Mouse (Mus musculus): ENCODE results near the gene Gstm6. TPM values are rescaled to one million over a fixed set of nuclear protein-coding genes. Genes with fewer than 3 reads are reported as not detected.
"Not testable (repeated sequence)": the region's sequence is repeated elsewhere in the genome, so short reads cannot be mapped to it uniquely, and the experiment has no call there.

Gstm6 gene
- total RNA-seq, 2 experiments from 2014 or later: 16.6 to 19.5 TPM

DNA sequence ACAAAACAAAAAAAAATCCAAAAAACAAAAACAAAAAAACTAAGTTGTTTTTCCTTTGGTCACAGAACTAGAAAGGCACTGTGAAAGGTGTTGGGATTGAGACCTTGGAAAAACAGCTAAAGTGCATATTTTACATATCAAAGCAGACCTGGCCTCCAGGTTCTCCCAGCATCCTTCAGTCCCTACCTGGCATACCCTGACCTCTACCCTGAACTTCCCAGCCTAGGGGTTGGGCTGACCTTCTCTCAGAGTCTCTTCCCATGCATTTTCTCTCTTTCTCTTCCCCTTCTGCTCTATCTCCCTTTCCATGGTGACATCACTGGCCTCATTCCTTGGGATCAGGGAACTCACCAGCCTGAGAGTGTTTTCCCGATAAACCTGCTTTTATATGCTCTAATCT lies 22.0 kb upstream of the Gstm6 start:
- TF ChIP-seq CTCF (conservative IDR thresholded peaks at IDR 0.05): no peak
- Histone ChIP-seq H3K27ac (no peak overlapping the region), H3K4me3 (no peak overlapping the region)
- DNase-seq (ENCODE audit: low spot score in 2 of 2): no peak

GRCm38 (mm10) chr3:107964656-107965308 lies 21.2 kb upstream of the Gstm6 start:
- DNase-seq (ENCODE audit: low spot score in 2 of 2): no peak
- no peak for TF ChIP-seq CTCF (conservative IDR thresholded peaks at IDR 0.05)
- Histone ChIP-seq H3K4me3 (no peak overlapping the region), H3K27ac (no peak overlapping the region)

DNA sequence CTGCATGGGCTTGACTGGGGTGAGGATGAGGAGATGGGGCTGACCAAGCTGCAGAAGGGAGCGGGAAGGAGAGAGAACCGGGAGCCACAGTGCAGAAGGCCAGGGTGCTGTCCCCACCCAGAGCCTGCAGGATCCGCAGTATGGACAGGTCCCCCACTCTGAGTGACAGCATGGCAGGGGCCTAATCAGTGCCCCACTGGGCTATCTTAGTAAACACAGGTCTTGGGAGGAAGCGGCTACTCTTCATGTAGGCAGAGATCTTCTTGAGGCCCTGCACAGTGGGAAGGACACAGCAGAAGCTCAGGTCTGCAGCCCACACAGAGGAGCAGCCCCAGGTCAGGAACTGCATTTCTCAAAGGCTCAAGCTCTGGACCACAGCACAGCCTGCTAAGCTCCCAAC lies 20.5 kb upstream of the Gstm6 start:
- no peak overlapping the region for H3K4me3 ChIP-seq
- DNase-seq (ENCODE audit: low spot score in 2 of 2): no peak
- H3K27ac ChIP-seq: no peak overlapping the region
- no peak for TF ChIP-seq CTCF (conservative IDR thresholded peaks at IDR 0.05)

GRCm38 (mm10) chr3:107955260-107955659 lies 11.7 kb upstream of the Gstm6 start:
- DNase-seq (ENCODE audit: low spot score in 2 of 2); H3K27ac ChIP-seq; H3K4me3 ChIP-seq: not testable (repeated sequence)

DNA sequence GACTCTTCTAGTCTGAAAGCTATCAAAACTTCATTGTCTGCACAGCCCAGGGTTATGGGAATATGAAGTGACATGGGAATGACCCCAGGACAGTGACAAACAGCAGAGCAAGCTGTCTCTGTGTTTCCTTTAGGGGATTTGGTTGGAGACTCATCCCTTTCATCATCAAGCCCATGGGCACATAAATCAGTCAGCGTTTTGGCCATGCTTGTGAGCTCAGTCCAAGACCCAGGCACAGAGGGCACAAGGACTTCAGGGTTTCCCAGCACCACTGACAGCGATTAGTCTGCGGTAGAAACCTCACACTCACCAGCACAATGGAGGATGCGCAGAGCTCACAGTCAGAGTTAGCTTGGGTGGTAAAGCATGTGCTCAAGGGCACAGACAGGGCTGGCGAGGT lies 10.4 kb upstream of the Gstm6 start:
- no peak overlapping the region for H3K4me3 ChIP-seq
- peak overlapping the region; percentile 46; the same call in 1 of the 2 replicates for H3K27ac ChIP-seq
- no peak for DNase-seq (ENCODE audit: low spot score in 2 of 2)
- no peak for TF ChIP-seq CTCF (conservative IDR thresholded peaks at IDR 0.05)

DNA sequence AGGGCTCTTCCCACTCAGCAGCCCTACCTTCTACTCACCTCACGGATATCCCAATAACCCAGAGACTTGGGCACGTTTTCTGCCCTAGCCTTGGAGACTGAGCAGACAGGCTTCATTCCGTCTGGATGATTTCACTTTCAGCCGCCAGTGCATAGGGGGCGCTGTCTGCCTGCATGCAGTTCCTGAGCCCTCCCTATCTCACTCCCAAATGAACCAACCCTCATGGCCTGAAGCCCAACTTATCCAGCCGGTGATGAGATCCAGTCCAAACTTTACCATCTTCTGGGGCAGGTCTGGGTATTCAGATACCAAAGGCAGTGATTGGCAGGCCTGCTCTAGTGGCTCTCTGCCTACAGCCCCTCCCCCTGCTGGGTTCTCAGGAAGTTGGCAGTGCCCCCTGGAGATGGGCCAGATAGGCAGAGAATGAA lies 9.8 kb upstream of the Gstm6 start:
- Histone ChIP-seq H3K4me3 (no peak overlapping the region), H3K27ac (peak overlapping the region; percentile 46; the same call in 1 of the 2 replicates)
- DNase-seq (ENCODE audit: low spot score in 2 of 2): peak; percentile 48 to 76
- TF ChIP-seq CTCF (conservative IDR thresholded peaks at IDR 0.05): peak; percentile 90

DNA sequence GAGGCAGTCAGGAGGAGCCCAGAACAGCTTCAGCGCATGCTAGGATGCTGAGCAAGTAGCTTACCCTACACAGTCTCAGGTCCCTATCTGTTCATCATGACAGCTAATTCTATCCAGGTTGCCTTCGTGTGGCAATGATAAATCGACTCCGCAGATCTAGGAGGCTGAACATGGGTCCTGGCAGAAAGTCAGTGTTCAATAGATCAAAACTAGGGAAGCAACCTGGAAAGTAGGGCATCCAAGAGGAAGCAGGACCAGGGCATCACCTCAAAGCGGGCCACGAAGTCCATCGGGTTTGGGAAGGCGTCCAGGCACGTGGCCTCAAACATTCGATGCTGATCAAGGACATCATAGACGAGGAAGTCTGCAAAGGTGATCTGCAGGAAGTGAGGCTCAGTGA lies 7.0 kb upstream of the Gstm6 start:
- Histone ChIP-seq H3K4me3 (no peak overlapping the region), H3K27ac (no peak overlapping the region)
- TF ChIP-seq CTCF (conservative IDR thresholded peaks at IDR 0.05): no peak
- no peak for DNase-seq (ENCODE audit: low spot score in 2 of 2)

GRCm38 (mm10) chr3:107949461-107949860 lies 5.9 kb upstream of the Gstm6 start:
- DNase-seq (ENCODE audit: low spot score in 2 of 2); H3K4me3 ChIP-seq; H3K27ac ChIP-seq: not testable (repeated sequence)

DNA sequence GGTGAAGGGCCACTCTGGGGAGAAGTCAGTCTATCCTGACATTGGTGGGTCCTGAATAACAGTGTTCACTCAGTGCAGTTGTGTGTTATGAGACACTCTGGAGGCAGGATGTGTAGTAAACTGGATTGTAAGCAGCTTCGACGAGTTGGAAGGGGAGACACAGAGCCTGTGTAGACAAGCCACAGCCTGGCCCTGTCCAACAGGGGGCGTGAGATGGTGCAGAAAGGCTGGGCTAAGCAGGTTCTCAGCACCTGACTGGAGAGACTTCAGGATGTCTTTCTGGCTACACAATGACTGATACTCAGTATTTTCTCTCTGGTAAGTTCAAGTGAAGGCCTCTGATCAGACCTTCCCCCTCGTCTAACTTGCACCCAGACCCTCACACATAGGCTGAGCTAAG lies 2.2 kb upstream of the Gstm6 start:
- Histone ChIP-seq H3K27ac (peak overlapping the region; percentile 4; the same call in 1 of the 2 replicates), H3K4me3 (no peak overlapping the region)
- DNase-seq (ENCODE audit: low spot score in 2 of 2): no peak
- peak; percentile 40 for TF ChIP-seq CTCF (conservative IDR thresholded peaks at IDR 0.05)

GRCm38 (mm10) chr3:107941261-107941660 lies 2.3 kb downstream of the Gstm6 start:
- no peak overlapping the region for H3K4me3 ChIP-seq
- peak; percentile 34 to 37 for DNase-seq (ENCODE audit: low spot score in 2 of 2)
- no peak for TF ChIP-seq CTCF (conservative IDR thresholded peaks at IDR 0.05)
- peak overlapping the region; percentile 84 for H3K27ac ChIP-seq

DNA sequence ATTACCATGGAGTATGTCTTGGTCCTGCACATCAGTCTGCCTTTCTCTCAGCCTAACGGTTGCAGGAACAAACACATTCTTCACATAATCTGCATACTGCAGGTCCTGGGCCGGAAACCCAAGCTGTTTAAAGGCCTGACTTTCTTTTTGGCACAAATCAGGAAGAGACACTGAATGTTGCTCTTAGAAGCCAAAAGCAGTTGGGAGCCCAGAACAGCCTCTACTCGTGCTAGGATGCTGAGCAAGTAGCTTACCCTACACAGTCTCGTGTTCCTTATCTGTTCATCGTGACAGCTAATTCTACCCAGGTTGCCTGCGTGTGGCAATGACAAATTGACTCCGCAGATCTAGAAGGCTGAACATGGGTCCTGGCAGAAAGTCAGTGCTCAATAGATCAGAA lies 3.0 kb downstream of the Gstm6 start:
- DNase-seq (ENCODE audit: low spot score in 2 of 2): no peak
- H3K27ac ChIP-seq: peak overlapping the region; percentile 84

DNA sequence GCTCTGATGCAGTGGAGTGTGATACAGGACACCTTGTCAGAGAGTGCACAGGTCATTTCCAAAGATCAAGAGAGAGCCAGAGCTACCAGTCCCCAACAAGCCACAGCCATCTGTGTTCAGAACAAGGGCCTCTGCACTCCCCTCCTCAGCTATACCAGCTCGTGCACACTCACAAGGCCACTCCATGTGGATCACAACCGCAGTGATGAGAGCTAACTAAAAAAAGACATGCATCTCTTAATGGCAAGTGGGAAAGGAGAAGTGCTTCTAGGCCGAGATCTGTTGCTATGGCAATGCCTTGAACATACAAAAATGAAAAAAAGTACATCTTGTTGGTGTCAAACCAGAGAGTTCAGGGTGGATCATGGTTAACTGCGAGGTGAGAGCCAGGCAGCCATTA lies 3.7 kb downstream of the Gstm6 start:
- H3K4me3 ChIP-seq: no peak overlapping the region
- H3K27ac ChIP-seq: peak overlapping the region; percentile 84
- no peak for DNase-seq (ENCODE audit: low spot score in 2 of 2)
- TF ChIP-seq CTCF (conservative IDR thresholded peaks at IDR 0.05): no peak

More for the DNA sequence above, 3.0 kb downstream of the Gstm6 start:
- H3K4me3 ChIP-seq: no peak overlapping the region
- TF ChIP-seq CTCF (conservative IDR thresholded peaks at IDR 0.05): no peak

DNA sequence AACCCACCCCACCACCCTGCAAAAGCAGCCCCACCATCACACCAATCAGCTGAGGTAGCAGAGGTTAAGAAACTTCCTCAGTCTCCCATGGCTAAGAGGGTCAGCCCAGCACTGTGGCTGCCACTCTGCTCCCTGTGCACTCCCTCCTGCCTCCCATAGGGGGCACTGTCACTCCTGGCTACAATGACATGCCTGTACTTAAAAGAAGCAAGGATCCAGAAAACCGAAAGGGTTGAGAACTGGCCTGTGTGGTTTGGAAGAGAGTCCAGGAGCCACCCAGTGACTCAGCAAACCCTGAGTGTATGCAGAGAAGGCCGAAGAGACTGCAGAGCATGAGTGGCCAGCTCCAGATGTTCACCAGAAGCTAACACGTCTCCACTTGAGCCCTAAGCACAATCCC lies 4.1 kb downstream of the Gstm6 start:
- Histone ChIP-seq H3K27ac (peak overlapping the region; percentile 84), H3K4me3 (no peak overlapping the region)
- DNase-seq (ENCODE audit: low spot score in 2 of 2): peak in 1 of 2 experiments; percentile 60
- TF ChIP-seq CTCF (conservative IDR thresholded peaks at IDR 0.05): peak; percentile 91

DNA sequence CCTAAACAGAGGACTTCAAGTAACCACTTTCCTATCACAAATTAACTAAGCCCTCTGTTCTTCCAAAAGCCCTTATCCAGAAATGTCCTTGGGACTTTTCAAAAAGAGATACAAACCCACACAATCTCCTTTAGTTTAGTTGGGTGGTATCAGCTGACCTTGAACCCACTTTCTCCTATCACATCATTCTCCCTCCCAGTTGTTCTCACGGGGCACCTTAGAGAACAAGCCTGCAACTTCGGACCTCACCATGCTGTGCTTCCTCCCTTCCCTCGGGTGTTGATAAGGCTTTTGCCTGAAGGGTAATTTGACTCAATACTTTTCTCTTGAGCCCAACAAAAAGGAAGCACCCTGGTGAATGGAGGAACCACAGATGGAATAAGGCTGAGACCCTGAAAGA lies 7.7 kb downstream of the Gstm6 start:
- no peak for DNase-seq (ENCODE audit: low spot score in 2 of 2)

More for the DNA sequence above, 7.7 kb downstream of the Gstm6 start:
- H3K27ac ChIP-seq: no peak overlapping the region
- no peak overlapping the region for H3K4me3 ChIP-seq
- no peak for TF ChIP-seq CTCF (conservative IDR thresholded peaks at IDR 0.05)

Data from layer of hippocampus, adult 2 months (tissue).